Mouse (Mus musculus): ENCODE data around the gene Rps29. TPM values are rescaled to one million over a fixed set of nuclear protein-coding genes. Genes with fewer than 3 reads are reported as not detected.

The Rps29 gene
- total and polyA plus RNA-seq, 2 experiments from 2014 or later = 67.6 to 1,581 TPM

GRCm38 (mm10) chr12:69156436-69156835, 2.5 kb downstream of the Rps29 start:
- ATAC-seq (ENCODE audit: insufficient read depth, low read depth) (no peak), DNase-seq (ENCODE audit: low spot score) (no peak)
- H3K9me3 ChIP-seq (replicated peaks; ENCODE audit: control insufficient read depth, low read length) = no peaks in the 10 kb centered on the region
- no peak overlapping the region for H3K4me2 ChIP-seq (ENCODE audit: low read depth, low read length)
- H3K4me1 ChIP-seq (ENCODE audit: control insufficient read depth, insufficient read depth) = peaks cover 8% of the 10 kb centered on the region
- H3K27me3 ChIP-seq (ENCODE audit: control insufficient read depth, insufficient read depth, low read length) = no peaks in the 10 kb centered on the region
- no peak for TF ChIP-seq EP300 (IDR thresholded peaks at IDR 0.05; ENCODE audit: low read depth)
- TF ChIP-seq CTCF (IDR thresholded peaks at IDR 0.05; ENCODE audit: low read depth) = no peak
- H3K9ac ChIP-seq (replicated peaks; ENCODE audit: low read depth, low read length) = no peak overlapping the region
- peaks cover 22% of the 10 kb centered on the region for H3K36me3 ChIP-seq (replicated peaks; ENCODE audit: control insufficient read depth, insufficient read depth, low read length)
- no peak overlapping the region for H3K27ac ChIP-seq (ENCODE audit: low read depth)
- WGBS = 74% methylated on average over 4 of the region's 4 CpGs
- no peak overlapping the region for H3K4me3 ChIP-seq (ENCODE audit: low read depth, low read length)

GRCm38 (mm10) chr12:69155923-69156322, 3.1 kb downstream of the Rps29 start:
- no peak overlapping the region for H3K4me3 ChIP-seq (ENCODE audit: low read depth, low read length)
- H3K4me2 ChIP-seq (ENCODE audit: low read depth, low read length) = no peak overlapping the region
- H3K4me1 ChIP-seq (ENCODE audit: control insufficient read depth, insufficient read depth) = peaks cover 8% of the 10 kb centered on the region
- ATAC-seq (ENCODE audit: insufficient read depth, low read depth) (no peak), DNase-seq (ENCODE audit: low spot score) (no peak)
- no peaks in the 10 kb centered on the region for H3K9me3 ChIP-seq (replicated peaks; ENCODE audit: control insufficient read depth, low read length)
- no peak overlapping the region for H3K27ac ChIP-seq (ENCODE audit: low read depth)
- WGBS = 78% methylated on average over 2 of the region's 2 CpGs
- no peak for TF ChIP-seq CTCF (IDR thresholded peaks at IDR 0.05; ENCODE audit: low read depth)
- no peak for TF ChIP-seq EP300 (IDR thresholded peaks at IDR 0.05; ENCODE audit: low read depth)
- no peaks in the 10 kb centered on the region for H3K27me3 ChIP-seq (ENCODE audit: control insufficient read depth, insufficient read depth, low read length)
- H3K36me3 ChIP-seq (replicated peaks; ENCODE audit: control insufficient read depth, insufficient read depth, low read length) = peaks cover 22% of the 10 kb centered on the region
- H3K9ac ChIP-seq (replicated peaks; ENCODE audit: low read depth, low read length) = no peak overlapping the region

GRCm38 (mm10) chr12:69150049-69150448, 8.9 kb downstream of the Rps29 start:
- Histone ChIP-seq H3K9ac (replicated peaks; ENCODE audit: low read depth, low read length) (no peak overlapping the region), H3K36me3 (replicated peaks; ENCODE audit: control insufficient read depth, insufficient read depth, low read length) (no peaks in the 10 kb centered on the region), H3K27me3 (ENCODE audit: control insufficient read depth, insufficient read depth, low read length) (no peaks in the 10 kb centered on the region), H3K27ac (ENCODE audit: low read depth) (no peak overlapping the region), H3K4me2 (ENCODE audit: low read depth, low read length) (no peak overlapping the region), H3K4me3 (ENCODE audit: low read depth, low read length) (no peak overlapping the region), H3K9me3 (replicated peaks; ENCODE audit: control insufficient read depth, low read length) (no peaks in the 10 kb centered on the region), H3K4me1 (ENCODE audit: control insufficient read depth, insufficient read depth) (no peaks in the 10 kb centered on the region)
- ATAC-seq (ENCODE audit: insufficient read depth, low read depth) = no peak
- no peak for TF ChIP-seq CTCF (IDR thresholded peaks at IDR 0.05; ENCODE audit: low read depth)
- 77% methylated on average over 13 of the region's 13 CpGs for WGBS
- no peak for DNase-seq (ENCODE audit: low spot score)

GRCm38 (mm10) chr12:69147166-69147735, 11.7 kb downstream of the Rps29 start:
- H3K4me3 ChIP-seq (ENCODE audit: low read depth, low read length) = no peak overlapping the region
- peak; percentile 30; the same call in 1 of the 2 replicates for ATAC-seq (ENCODE audit: insufficient read depth, low read depth)

GRCm38 (mm10) chr12:69143460-69143859, 15.5 kb downstream of the Rps29 start:
- Histone ChIP-seq H3K36me3 (replicated peaks; ENCODE audit: control insufficient read depth, insufficient read depth, low read length) (no peaks in the 10 kb centered on the region), H3K4me2 (ENCODE audit: low read depth, low read length) (no peak overlapping the region), H3K9ac (replicated peaks; ENCODE audit: low read depth, low read length) (no peak overlapping the region), H3K27ac (ENCODE audit: low read depth) (no peak overlapping the region), H3K9me3 (replicated peaks; ENCODE audit: control insufficient read depth, low read length) (no peaks in the 10 kb centered on the region), H3K4me3 (ENCODE audit: low read depth, low read length) (no peak overlapping the region), H3K4me1 (ENCODE audit: control insufficient read depth, insufficient read depth) (no peaks in the 10 kb centered on the region), H3K27me3 (ENCODE audit: control insufficient read depth, insufficient read depth, low read length) (no peaks in the 10 kb centered on the region)
- 85% methylated on average over 6 of the region's 6 CpGs for WGBS
- TF ChIP-seq EP300 (IDR thresholded peaks at IDR 0.05; ENCODE audit: low read depth) (no peak), CTCF (IDR thresholded peaks at IDR 0.05; ENCODE audit: low read depth) (no peak)
- DNase-seq (ENCODE audit: low spot score) = no peak
- ATAC-seq (ENCODE audit: insufficient read depth, low read depth) = no peak

More at GRCm38 (mm10) chr12:69147166-69147735, 11.7 kb downstream of the Rps29 start:
- TF ChIP-seq CTCF (IDR thresholded peaks at IDR 0.05; ENCODE audit: low read depth) = no peak
- Histone ChIP-seq H3K27me3 (ENCODE audit: control insufficient read depth, insufficient read depth, low read length) (no peaks in the 10 kb centered on the region), H3K27ac (ENCODE audit: low read depth) (no peak overlapping the region), H3K4me2 (ENCODE audit: low read depth, low read length) (no peak overlapping the region), H3K36me3 (replicated peaks; ENCODE audit: control insufficient read depth, insufficient read depth, low read length) (no peaks in the 10 kb centered on the region), H3K9ac (replicated peaks; ENCODE audit: low read depth, low read length) (no peak overlapping the region), H3K4me1 (ENCODE audit: control insufficient read depth, insufficient read depth) (no peaks in the 10 kb centered on the region), H3K9me3 (replicated peaks; ENCODE audit: control insufficient read depth, low read length) (no peaks in the 10 kb centered on the region)
- no peak for DNase-seq (ENCODE audit: low spot score)
- 78% methylated on average over 5 of the region's 5 CpGs for WGBS

GRCm38 (mm10) chr12:69139841-69140240, 19.1 kb downstream of the Rps29 start:
- ATAC-seq (ENCODE audit: insufficient read depth, low read depth) = no peak
- TF ChIP-seq CTCF (IDR thresholded peaks at IDR 0.05; ENCODE audit: low read depth) (no peak), EP300 (IDR thresholded peaks at IDR 0.05; ENCODE audit: low read depth) (no peak)
- no peaks in the 10 kb centered on the region for H3K27me3 ChIP-seq (ENCODE audit: control insufficient read depth, insufficient read depth, low read length)
- H3K9me3 ChIP-seq (replicated peaks; ENCODE audit: control insufficient read depth, low read length) = no peaks in the 10 kb centered on the region
- DNase-seq (ENCODE audit: low spot score) = no peak
- no peak overlapping the region for H3K4me2 ChIP-seq (ENCODE audit: low read depth, low read length)
- H3K36me3 ChIP-seq (replicated peaks; ENCODE audit: control insufficient read depth, insufficient read depth, low read length) = no peaks in the 10 kb centered on the region
- WGBS = 79% methylated on average over 7 of the region's 7 CpGs
- no peak overlapping the region for H3K4me3 ChIP-seq (ENCODE audit: low read depth, low read length)
- H3K27ac ChIP-seq (ENCODE audit: low read depth) = no peak overlapping the region
- H3K4me1 ChIP-seq (ENCODE audit: control insufficient read depth, insufficient read depth) = no peaks in the 10 kb centered on the region
- H3K9ac ChIP-seq (replicated peaks; ENCODE audit: low read depth, low read length) = no peak overlapping the region
